Mouse (Mus musculus): ENCODE measurements around the gene Elane. TPM values are rescaled to one million over a fixed set of nuclear protein-coding genes. Genes with fewer than 3 reads are reported as not detected.

Gene Elane
- polyA plus RNA-seq, 1 experiment from 2014 or later, result 0.49 TPM

DNA sequence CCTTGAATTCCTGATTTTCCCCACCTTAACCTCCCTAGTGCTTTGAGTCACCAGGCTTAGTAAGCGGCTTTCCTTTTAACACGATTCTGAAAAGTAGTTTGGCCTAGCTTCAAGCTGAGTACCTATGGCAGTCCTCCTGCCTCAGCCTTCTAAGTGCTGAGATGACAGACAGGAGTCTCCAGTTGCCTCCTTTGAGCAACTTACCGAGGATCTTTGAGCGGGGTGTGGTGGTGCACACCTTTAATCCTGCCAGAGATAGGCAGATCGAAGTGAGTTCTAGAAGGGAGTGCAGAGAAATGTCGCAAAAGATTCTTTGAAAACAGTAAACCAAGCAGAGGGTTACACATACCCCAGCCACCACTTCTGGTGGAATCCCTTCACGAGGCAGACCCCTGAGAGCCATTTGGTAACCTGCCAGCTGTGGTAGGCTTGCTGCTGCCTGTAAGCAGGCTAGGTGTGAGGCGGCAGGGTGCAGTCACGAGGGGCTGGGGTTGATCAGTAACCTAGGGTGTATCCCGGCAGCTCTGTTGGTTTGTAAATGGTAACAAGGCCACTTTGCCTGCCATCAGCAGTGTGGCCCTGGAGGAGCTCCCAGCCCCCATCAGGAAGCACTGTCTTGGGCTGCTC is 30.4 kb upstream of the Elane start:
- 1% methylated on average over 10 of the region's 10 CpGs for WGBS (ENCODE audit: insufficient replicate concordance)
- Histone ChIP-seq H3K4me1 (ENCODE audit: control insufficient read depth, insufficient read depth, low read length) (peaks cover 51% of the 10 kb centered on the region), H3K9ac (ENCODE audit: low read depth, low read length) (peak overlapping the region; percentile 100), H3K4me3 (ENCODE audit: low read depth, low read length) (peak overlapping the region; percentile 86), H3K4me2 (peak overlapping the region; percentile 78), H3K9me3 (replicated peaks; ENCODE audit: control insufficient read depth, low read length) (no peaks in the 10 kb centered on the region), H3K36me3 (ENCODE audit: control insufficient read depth, insufficient read depth, low read length) (peaks cover 19% of the 10 kb centered on the region), H3K27me3 (ENCODE audit: control insufficient read depth, insufficient read depth, low read length) (no peaks in the 10 kb centered on the region), H3K27ac (ENCODE audit: low read depth, low read length) (peak overlapping the region; percentile 100)
- ATAC-seq (replicated peaks; ENCODE audit: insufficient number of reproducible peaks, low FRiP score, low TSS enrichment), result no peak

DNA sequence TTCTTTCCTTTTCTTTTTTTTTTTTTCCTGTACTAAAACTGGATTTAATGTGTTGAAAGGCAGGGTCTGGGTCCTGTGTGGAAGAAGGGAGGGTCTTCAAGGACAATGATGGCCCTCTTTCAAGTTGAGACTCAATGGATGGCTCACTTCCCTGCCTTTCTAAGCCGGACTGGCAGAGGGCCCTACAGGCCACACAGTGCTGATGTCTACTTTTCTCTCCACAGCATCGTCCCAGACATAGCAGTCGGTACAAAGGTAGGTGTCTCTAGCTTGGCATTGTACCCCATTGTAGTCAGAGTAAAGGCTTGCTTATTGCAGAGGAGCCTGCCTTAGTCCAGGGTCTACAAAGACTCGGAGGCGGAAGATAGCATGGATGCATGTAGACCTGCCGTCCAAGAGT is 29.8 kb upstream of the Elane start:
- H3K4me2 ChIP-seq, result peak overlapping the region; percentile 78
- H3K4me1 ChIP-seq (ENCODE audit: control insufficient read depth, insufficient read depth, low read length), result peaks cover 49% of the 10 kb centered on the region
- peak overlapping the region; percentile 86 for H3K4me3 ChIP-seq (ENCODE audit: low read depth, low read length)
- 44% methylated on average over 6 of the region's 6 CpGs for WGBS (ENCODE audit: insufficient replicate concordance)
- no peaks in the 10 kb centered on the region for H3K27me3 ChIP-seq (ENCODE audit: control insufficient read depth, insufficient read depth, low read length)
- H3K36me3 ChIP-seq (ENCODE audit: control insufficient read depth, insufficient read depth, low read length), result peaks cover 25% of the 10 kb centered on the region
- peak overlapping the region; percentile 100 for H3K9ac ChIP-seq (ENCODE audit: low read depth, low read length)
- no peaks in the 10 kb centered on the region for H3K9me3 ChIP-seq (replicated peaks; ENCODE audit: control insufficient read depth, low read length)
- ATAC-seq (replicated peaks; ENCODE audit: insufficient number of reproducible peaks, low FRiP score, low TSS enrichment), result no peak
- peak overlapping the region; percentile 18; the same call in 1 of the 2 replicates for H3K27ac ChIP-seq (ENCODE audit: low read depth, low read length)

DNA sequence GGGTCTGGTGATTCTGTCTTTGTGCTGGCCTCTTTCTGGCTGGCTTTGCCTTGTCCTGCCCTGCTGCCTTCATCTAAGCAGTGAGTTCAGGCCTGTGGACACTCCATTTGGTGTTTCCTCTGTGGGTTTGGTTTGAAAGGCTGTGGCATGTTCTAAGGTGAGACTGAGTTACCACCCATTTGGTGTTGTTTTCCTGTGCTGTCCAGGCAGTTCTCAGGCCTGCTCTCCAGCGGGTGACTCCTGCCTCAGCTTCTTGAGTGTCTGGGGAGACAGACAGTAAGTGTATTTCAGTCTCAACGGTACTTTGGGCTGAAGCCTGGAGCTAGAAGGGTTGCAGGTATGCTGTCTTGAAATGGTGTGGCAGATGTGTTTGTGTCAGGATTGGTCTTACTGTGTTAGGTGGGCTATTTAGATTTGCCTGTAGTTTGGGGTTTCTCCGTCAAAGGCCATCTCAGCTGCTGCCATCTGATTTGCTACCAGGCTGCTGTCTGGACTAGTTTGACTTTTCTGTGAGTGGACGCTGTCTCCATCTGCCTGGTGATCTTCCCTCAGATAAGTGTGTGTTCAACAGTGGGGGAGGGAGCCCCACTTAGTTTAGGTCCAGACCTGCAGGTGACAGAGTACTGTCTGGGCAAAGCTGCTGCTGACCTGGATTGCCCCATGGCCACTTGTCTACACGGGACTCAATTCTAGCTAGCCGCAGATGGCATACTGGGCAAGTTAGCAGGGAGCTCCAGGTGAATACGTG is 29.2 kb upstream of the Elane start:
- no peaks in the 10 kb centered on the region for H3K27me3 ChIP-seq (ENCODE audit: control insufficient read depth, insufficient read depth, low read length)
- WGBS (ENCODE audit: insufficient replicate concordance), result 37% methylated on average over 7 of the region's 7 CpGs
- peaks cover 30% of the 10 kb centered on the region for H3K36me3 ChIP-seq (ENCODE audit: control insufficient read depth, insufficient read depth, low read length)
- H3K9me3 ChIP-seq (replicated peaks; ENCODE audit: control insufficient read depth, low read length), result no peaks in the 10 kb centered on the region
- peaks cover 44% of the 10 kb centered on the region for H3K4me1 ChIP-seq (ENCODE audit: control insufficient read depth, insufficient read depth, low read length)
- peak overlapping the region; percentile 78 for H3K4me2 ChIP-seq
- peak overlapping the region; percentile 86 for H3K4me3 ChIP-seq (ENCODE audit: low read depth, low read length)
- no peak for ATAC-seq (replicated peaks; ENCODE audit: insufficient number of reproducible peaks, low FRiP score, low TSS enrichment)
- H3K9ac ChIP-seq (ENCODE audit: low read depth, low read length), result peak overlapping the region; percentile 100
- H3K27ac ChIP-seq (ENCODE audit: low read depth, low read length), result peak overlapping the region; percentile 57

DNA sequence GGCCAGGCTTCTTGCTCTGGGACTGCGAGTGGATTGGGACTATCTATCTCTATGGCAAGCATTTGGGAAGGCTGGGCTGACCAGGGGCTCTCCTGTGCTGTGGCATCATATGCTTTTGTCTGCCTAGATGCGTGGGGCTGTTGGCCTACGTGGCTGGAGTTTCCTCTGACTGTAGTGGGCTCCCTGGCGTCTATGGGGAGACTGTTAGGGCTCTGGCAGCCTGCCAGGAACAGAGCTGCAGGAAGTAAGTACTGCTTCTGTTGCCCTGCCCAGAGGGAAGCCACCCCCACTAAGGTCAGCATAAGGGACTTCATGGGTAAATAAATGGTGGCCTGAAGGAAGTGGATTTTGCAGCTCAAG is 28.6 kb upstream of the Elane start:
- peaks cover 38% of the 10 kb centered on the region for H3K4me1 ChIP-seq (ENCODE audit: control insufficient read depth, insufficient read depth, low read length)
- H3K4me3 ChIP-seq (ENCODE audit: low read depth, low read length), result peak overlapping the region; percentile 86
- H3K27ac ChIP-seq (ENCODE audit: low read depth, low read length), result peak overlapping the region; percentile 57
- H3K27me3 ChIP-seq (ENCODE audit: control insufficient read depth, insufficient read depth, low read length), result no peaks in the 10 kb centered on the region
- H3K36me3 ChIP-seq (ENCODE audit: control insufficient read depth, insufficient read depth, low read length), result peaks cover 35% of the 10 kb centered on the region
- H3K9ac ChIP-seq (ENCODE audit: low read depth, low read length), result peak overlapping the region; percentile 64
- no peaks in the 10 kb centered on the region for H3K9me3 ChIP-seq (replicated peaks; ENCODE audit: control insufficient read depth, low read length)
- ATAC-seq (replicated peaks; ENCODE audit: insufficient number of reproducible peaks, low FRiP score, low TSS enrichment), result no peak
- 23% methylated on average over 4 of the region's 4 CpGs for WGBS (ENCODE audit: insufficient replicate concordance)
- H3K4me2 ChIP-seq, result peak overlapping the region; percentile 78

DNA sequence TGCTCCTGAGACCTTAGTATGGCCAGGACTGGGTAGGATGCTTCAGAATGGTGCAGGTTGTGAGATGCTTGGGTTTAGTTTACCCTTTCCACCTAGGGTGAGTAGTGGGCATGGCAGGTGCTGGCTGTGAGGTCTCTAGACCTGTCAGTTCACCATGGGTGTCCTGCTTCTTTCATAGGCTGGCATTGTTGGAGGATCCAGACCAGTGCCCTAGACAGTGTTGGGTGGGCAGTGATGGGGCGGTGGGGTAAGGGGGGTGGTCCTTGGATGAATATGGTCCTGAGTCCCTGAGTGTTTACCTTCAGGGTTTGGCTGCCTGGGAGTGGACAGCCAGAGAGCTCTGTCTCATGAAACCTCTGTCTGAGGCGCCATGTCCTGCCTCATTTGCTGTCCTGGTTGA is 28.2 kb upstream of the Elane start:
- WGBS (ENCODE audit: insufficient replicate concordance), result 88% methylated on average over 2 of the region's 2 CpGs
- H3K4me1 ChIP-seq (ENCODE audit: control insufficient read depth, insufficient read depth, low read length), result peaks cover 33% of the 10 kb centered on the region

DNA sequence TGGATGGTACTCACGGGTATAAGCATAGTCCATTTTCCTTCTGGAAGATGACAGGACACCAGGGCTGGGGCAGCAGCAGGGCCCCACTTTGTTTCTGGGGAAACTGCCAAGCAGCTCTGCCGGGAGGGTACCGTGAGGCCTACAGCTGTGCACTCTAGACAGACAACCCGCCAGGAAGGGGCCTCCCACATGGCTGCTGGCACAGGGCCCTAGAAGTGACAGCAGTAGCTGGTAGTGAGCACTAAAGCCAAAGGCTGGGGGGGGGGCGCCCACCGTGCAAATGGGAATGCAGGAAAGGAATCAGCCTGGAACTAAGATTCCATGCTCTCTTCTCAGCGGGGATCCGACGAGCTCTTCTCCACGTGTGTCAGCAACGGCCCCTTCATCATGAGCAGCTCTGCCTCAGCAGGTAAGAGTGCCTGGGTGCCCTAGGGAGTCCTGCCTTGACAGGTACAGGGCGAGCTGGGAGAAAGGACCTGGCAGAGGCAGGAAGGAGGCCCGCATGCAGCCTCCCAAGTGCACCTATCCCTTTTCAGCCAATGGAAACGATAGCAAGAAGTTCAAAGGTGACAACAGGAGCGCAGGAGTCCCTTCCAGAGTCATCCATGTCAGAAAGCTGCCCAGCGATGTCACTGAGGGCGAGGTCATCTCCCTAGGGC is 27.5 kb upstream of the Elane start:
- Histone ChIP-seq H3K36me3 (ENCODE audit: control insufficient read depth, insufficient read depth, low read length) (peaks cover 41% of the 10 kb centered on the region), H3K9ac (ENCODE audit: low read depth, low read length) (peak overlapping the region; percentile 64; the same call in 1 of the 2 replicates), H3K27me3 (ENCODE audit: control insufficient read depth, insufficient read depth, low read length) (no peaks in the 10 kb centered on the region), H3K4me1 (ENCODE audit: control insufficient read depth, insufficient read depth, low read length) (peaks cover 29% of the 10 kb centered on the region), H3K4me3 (ENCODE audit: low read depth, low read length) (peak overlapping the region; percentile 86), H3K4me2 (peak overlapping the region; percentile 78), H3K27ac (ENCODE audit: low read depth, low read length) (peak overlapping the region; percentile 50; the same call in 1 of the 2 replicates), H3K9me3 (replicated peaks; ENCODE audit: control insufficient read depth, low read length) (no peaks in the 10 kb centered on the region)
- ATAC-seq (replicated peaks; ENCODE audit: insufficient number of reproducible peaks, low FRiP score, low TSS enrichment), result no peak
- WGBS (ENCODE audit: insufficient replicate concordance), result 59% methylated on average over 17 of the region's 17 CpGs

More for the DNA sequence above, 28.2 kb upstream of the Elane start:
- Histone ChIP-seq H3K9ac (ENCODE audit: low read depth, low read length) (peak overlapping the region; percentile 64; the same call in 1 of the 2 replicates), H3K9me3 (replicated peaks; ENCODE audit: control insufficient read depth, low read length) (no peaks in the 10 kb centered on the region), H3K27ac (ENCODE audit: low read depth, low read length) (peak overlapping the region; percentile 57; the same call in 1 of the 2 replicates), H3K27me3 (ENCODE audit: control insufficient read depth, insufficient read depth, low read length) (no peaks in the 10 kb centered on the region), H3K4me2 (peak overlapping the region; percentile 78), H3K36me3 (ENCODE audit: control insufficient read depth, insufficient read depth, low read length) (peaks cover 38% of the 10 kb centered on the region), H3K4me3 (ENCODE audit: low read depth, low read length) (peak overlapping the region; percentile 86)
- ATAC-seq (replicated peaks; ENCODE audit: insufficient number of reproducible peaks, low FRiP score, low TSS enrichment), result no peak

DNA sequence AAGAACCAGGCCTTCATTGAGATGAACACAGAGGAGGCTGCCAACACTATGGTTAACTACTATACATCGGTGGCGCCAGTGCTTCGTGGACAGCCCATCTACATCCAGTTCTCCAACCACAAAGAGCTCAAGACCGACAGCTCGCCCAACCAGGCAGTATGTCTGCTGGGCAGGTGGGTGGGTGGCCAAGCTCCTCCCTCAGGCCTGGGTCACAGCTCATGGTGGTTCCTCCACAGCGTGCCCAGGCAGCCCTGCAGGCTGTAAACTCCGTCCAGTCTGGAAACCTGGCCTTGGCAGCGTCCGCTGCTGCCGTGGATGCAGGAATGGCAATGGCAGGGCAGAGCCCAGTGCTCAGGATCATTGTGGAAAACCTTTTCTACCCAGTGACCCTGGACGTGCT is 26.9 kb upstream of the Elane start:
- no peak for ATAC-seq (replicated peaks; ENCODE audit: insufficient number of reproducible peaks, low FRiP score, low TSS enrichment)
- Histone ChIP-seq H3K27me3 (ENCODE audit: control insufficient read depth, insufficient read depth, low read length) (no peaks in the 10 kb centered on the region), H3K9ac (ENCODE audit: low read depth, low read length) (no peak overlapping the region), H3K9me3 (replicated peaks; ENCODE audit: control insufficient read depth, low read length) (no peaks in the 10 kb centered on the region), H3K4me1 (ENCODE audit: control insufficient read depth, insufficient read depth, low read length) (peaks cover 29% of the 10 kb centered on the region), H3K36me3 (ENCODE audit: control insufficient read depth, insufficient read depth, low read length) (peaks cover 41% of the 10 kb centered on the region), H3K4me3 (ENCODE audit: low read depth, low read length) (no peak overlapping the region), H3K27ac (ENCODE audit: low read depth, low read length) (no peak overlapping the region), H3K4me2 (no peak overlapping the region)
- WGBS (ENCODE audit: insufficient replicate concordance), result 87% methylated on average over 11 of the region's 11 CpGs

DNA sequence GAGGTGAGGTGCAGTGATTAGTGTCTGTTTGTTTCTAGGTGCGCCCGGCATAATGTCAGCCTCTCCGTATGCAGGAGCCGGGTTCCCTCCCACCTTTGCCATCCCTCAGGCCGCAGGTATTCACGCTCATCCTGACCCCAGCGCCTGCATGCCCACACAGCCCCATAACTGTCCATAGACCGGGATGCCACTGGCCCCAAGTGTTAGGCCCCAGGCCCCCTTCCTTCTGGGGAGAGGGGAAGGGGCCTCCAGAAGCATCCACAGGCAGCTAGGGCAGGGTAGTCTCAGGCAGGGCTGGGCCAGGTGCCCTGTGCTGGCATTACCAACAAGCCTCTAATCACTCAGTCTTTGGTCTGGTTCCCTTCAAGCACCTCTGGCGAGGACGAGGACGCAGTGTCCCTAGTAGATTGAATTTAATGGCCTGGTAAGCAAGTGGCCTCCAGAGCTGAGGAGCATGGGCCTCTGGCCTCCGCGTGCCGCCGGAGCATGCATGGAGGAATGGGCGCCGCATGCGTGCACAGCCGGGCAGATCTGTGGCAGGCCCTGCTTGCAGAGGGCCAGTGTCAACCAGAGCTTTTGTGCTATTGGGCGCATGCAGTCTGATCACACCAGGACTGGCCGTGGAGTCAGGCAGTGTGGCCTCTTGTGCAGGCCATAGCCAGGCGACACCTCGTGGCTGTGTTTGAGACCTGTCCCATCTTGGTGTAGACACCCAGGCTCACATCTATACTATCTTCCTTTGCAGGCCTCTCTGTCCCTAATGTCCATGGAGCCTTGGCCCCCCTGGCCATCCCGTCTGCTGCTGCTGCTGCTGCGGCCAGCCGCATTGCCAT is 25.8 kb upstream of the Elane start:
- no peaks in the 10 kb centered on the region for H3K9me3 ChIP-seq (replicated peaks; ENCODE audit: control insufficient read depth, low read length)
- no peak overlapping the region; the same call in 1 of the 2 replicates for H3K4me3 ChIP-seq (ENCODE audit: low read depth, low read length)
- peaks cover 41% of the 10 kb centered on the region for H3K36me3 ChIP-seq (ENCODE audit: control insufficient read depth, insufficient read depth, low read length)
- WGBS (ENCODE audit: insufficient replicate concordance), result 89% methylated on average over 26 of the region's 26 CpGs
- ATAC-seq (replicated peaks; ENCODE audit: insufficient number of reproducible peaks, low FRiP score, low TSS enrichment), result no peak
- peaks cover 29% of the 10 kb centered on the region for H3K4me1 ChIP-seq (ENCODE audit: control insufficient read depth, insufficient read depth, low read length)
- H3K9ac ChIP-seq (ENCODE audit: low read depth, low read length), result 0 out of 2 replicates have a peak overlapping the region, but pooled peaks have one; percentile 44
- no peak overlapping the region for H3K4me2 ChIP-seq
- H3K27me3 ChIP-seq (ENCODE audit: control insufficient read depth, insufficient read depth, low read length), result no peaks in the 10 kb centered on the region
- H3K27ac ChIP-seq (ENCODE audit: low read depth, low read length), result no peak overlapping the region
